Mouse (Mus musculus) ES-CJ7 (cell line): ENCODE data around the gene Slc5a3.

Experiments
- DNase-seq: peaks from one replicate; pipeline ENCODE4 v3.0.0; 2011; ENCODE audit warnings: low read depth, low spot score

Gene Slc5a3

DNA sequence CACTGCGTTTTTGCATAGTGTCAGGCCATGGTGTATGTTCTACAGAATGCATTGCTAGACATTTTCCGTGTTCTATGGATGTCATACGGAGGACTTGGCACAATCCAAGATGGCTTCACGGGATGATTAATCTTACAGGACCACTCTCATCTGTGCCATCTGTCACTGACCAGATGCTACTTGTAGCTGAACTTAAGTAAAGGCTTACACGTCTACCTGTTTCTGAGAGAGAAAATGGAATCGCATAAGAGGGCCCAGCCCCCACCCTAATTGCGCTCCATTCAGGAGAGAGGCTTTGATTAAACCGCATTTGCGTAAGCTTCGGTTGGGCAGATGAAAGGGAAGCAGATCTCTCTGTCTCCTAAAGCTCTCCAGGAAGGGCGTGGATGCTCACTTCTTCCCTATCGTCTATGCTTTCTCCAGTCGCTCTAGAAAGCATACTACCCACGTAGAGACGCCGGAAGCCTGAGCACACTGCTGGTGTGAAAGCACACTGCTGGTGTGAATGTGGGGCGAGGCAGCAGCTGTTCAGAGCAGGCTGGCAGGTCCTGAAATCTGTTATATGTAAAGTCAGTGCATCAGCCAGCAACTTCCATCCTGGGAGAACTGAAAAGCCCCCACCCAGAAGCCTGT, 62.9 kb downstream of the Slc5a3 start:
- DNase-seq, result peak; percentile 36

DNA sequence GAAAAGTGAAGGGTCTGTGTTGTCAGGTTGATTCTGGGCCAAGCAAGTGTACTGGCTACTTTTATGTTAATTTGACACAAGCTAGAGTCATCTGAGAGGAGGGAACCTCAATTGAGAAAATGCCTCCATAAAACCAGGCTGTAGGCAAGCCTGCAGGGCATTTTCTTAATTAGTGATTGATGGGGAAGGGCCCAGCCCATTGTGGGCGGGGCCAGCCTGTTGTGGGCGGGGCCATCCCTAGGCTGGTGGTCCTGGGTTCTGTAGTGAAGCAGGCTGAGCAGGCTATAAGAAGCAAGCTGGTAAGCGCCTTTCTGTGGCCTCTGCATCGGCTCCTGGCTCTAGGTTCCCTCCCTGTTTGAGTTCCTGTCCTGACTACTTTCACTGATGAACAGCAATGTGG, 69.1 kb downstream of the Slc5a3 start:
- DNase-seq, result peak; percentile 23

DNA sequence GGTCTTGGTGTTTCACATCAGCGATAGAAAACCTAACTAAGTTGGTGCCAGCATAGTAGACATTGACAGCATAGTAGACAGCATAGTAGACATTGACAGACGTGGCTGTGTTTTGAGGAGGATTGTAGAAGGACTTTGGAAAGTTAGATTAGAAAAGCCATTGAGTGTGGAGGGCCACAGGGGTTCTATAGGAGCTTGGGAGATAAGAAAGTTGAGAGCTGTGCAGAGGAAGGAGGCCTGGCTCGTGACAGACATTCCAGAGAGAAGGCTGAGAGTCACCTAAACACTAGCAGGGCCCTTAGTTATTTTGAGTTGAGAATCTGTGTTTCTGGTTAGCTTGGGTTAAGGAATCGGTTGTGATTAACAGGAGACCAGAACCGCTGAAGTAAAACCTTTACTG, 69.5 kb downstream of the Slc5a3 start:
- DNase-seq, result no peak

DNA sequence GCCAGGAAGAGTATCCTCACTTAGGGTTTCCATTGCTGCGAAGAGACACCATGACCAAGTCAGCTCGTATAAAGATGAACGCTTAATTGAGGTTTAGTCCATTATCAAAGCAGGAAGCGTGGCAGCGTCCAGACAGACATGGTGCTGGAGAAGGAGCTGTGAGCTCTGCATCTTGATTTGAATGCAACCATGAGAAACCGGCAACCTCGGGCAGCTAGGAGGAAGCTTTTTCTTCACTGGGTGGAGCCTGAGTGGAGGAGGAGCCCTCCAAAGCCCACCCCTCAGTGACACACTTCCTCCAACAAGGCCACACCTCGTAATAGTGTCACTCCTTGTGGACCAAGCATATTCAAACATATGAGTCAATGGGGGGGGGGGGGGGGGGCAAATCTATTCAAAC, 71.7 kb downstream of the Slc5a3 start:
- no peak for DNase-seq

DNA sequence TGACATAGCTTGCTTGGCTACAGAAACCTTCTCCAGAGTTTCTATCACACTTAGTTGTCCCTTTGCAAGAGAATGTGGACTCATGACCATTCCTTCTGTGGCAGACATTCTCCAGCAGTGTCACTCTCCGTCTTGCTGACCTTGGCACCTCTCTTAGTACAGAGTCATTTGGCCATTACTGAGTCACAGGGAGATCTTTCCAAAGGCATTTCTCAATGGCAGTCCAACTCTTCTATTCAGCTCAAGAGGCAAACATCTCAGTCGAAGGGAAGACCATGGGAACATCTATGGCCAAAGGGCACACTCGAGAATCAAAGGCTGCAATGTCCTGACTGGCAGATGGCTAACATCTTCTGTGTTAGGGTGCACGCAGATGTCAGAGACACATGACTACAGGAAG, 74.4 kb downstream of the Slc5a3 start:
- DNase-seq, result no peak

DNA sequence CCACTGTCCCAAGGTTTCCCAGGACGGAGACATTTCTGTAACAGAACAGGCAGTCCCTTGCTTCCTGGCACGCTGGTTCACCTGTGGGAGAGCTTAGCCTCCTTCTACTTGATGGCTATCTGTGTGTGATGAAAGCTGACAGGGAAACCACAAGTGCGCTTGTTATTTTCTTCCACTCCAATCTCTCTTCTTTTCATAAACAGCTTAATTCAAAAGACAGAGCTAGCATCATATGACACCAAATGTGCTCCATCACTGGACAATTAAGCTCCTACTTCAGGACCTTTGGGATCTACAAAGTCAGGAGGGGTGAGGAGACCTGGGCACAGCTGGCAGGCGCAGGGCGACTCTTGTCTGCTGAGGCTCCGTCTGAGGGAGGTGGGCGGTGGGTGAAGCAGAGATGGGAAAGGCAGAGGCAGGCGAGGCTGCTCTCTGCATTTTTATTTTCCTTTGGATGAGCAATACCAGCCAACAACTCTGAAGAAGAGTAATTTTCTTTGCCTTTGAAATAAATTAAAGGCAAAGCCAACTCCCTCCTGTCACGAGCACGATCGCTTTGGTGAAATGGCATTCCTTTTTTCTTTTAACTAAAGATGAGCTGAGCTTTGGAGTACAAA, 76.1 kb downstream of the Slc5a3 start:
- DNase-seq, result no peak

DNA sequence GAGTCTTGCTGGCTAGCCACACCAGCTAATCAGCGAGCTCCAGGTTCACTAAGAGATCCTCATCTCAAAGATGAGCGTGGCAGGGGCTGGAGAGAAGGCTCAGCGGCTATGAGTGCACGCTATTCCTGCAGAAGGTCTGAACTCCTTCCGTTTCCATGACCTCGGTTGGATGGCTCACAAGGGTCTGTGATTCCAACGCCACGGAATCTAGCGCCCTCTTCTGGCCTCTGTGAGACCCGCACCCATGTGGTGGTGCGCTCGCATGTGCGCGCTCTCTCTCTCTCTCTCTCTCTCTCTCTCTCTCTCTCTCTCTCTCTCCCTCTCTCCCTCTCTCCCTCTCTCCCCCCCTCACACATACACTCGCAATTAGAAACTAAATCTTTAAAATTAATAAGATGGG, 78.2 kb downstream of the Slc5a3 start:
- no peak for DNase-seq
